Mouse (Mus musculus) cerebellum, adult 9-11 months (tissue): ENCODE results near the gene Tspan12.
"Not testable (repeated sequence)": the region's sequence is repeated elsewhere in the genome, so short reads cannot be mapped to it uniquely, and the experiment has no call there.

Source experiments
- DNase-seq: peaks from one replicate; pipeline ENCODE4 v3.0.0; 2022

Gene Tspan12

DNA sequence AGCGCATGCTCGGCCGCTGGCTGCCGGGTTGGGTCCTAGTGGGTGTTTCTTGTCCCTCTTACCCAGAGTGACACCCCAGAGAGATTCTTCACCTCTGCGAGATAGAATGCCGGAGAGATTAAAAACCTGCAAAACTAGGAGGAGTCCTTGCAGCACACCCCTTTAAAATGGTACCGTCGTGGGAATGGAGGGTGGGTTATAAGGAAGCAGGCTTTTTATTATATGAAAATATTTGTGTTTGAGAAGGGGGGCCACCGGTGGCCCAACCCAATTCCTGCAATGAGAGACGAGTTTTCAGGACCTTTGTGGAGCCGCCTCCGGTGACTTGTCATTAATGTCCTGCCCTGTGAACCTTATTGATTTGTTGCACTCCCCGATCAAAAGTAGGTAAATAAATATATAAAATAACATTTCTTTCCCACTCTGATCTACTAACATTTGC is at the start of gene Tspan12:
Gene Tspan12, minus strand, starts transcription at position 172 of the 442 bp plus-strand sequence.
- no peak for DNase-seq

DNA sequence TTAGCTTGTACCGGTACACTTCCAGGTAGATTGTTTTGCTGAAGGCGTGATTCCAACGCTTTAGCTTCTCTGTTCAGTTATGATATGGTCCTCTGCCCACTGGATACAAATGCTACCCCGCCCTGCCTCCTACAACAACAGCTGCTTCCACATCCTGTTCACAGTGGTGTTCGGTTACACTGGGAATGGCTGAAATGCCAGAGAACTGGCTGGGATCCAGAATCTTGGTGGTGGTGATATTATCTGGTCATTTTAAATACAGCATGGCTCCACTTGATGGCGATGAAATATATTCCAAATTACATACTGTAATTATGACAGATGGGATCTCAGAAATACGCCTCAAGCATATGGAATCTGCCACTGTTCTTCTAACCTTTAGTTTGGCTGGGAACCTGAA is 42.1 kb upstream of the Tspan12 start:
- DNase-seq, result peak; percentile 8

DNA sequence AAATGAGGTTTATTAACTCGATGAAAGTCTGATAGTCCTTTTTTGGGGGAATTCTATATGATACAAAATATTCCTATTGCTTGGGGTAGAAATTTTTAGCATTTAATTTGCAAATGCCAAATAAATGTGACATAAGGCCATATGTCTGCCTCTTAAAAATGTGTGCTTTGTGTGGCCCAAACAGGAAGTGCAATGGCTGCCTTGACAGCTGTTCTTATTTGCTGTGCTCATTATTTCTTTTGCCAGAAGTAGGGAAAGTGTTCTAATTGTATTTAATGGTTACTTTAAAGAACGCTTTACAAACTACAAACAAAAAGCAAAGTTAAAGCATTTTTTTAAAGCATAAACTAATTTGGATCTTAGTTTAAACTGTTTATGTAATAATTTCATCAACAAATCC is 36.8 kb upstream of the Tspan12 start:
- DNase-seq, result no peak

DNA sequence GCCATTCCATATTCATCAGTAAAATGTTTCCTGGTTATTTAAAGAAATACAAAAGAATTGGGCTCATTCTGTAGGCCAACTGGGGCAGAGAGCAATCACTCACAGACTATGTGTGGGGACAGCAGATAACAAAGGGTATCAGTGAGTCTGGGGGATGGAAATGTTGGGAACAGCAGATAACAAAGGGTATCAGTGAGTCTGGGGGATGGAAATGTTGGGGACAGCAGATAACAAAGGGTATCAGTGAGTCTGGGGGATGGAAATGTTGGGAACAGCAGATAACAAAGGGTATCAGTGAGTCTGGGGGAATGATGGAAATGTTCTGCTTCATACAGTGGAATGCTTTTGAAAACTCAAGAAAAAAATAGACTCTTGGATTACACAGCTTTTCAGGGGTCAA is 35.7 kb upstream of the Tspan12 start:
- not testable (repeated sequence) for DNase-seq

DNA sequence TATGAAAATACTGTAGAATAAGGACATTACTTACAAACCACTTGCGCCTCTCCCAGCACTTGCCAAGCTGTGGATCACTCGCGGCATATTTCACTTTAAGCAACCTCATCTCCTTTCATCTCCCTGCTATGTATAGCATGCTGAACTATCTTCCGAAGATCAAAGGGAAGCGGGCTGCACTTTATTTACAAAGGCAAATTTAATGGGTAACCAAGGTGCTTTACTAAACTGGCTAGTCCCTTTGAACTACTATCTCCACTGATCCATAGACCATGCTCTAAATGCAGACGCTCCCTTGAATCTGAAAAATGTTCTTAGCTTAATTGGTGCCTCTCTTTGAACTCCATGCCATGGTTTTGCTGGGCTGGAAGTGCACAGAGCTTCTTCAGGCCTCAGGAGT is 27.2 kb upstream of the Tspan12 start:
- no peak for DNase-seq

DNA sequence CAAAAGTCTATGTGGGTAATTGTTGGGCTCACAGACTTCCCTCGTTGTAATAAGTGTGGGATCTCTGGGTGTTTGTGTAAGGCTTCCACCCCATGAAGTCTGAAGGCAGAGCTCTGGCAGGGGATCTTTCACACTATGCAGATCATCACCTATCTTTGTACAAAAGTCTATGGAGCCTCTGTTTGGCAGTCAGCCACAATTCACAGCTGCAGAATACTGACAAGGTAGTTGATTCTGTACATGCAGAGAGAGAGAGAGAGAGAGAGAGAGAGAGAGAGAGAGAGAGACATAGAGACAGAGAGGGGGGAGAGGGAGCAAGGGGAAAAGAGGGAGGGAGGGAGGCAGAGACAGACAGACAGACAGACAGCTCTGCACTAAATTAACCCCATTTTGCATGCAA is 15.0 kb upstream of the Tspan12 start:
- DNase-seq, result no peak

DNA sequence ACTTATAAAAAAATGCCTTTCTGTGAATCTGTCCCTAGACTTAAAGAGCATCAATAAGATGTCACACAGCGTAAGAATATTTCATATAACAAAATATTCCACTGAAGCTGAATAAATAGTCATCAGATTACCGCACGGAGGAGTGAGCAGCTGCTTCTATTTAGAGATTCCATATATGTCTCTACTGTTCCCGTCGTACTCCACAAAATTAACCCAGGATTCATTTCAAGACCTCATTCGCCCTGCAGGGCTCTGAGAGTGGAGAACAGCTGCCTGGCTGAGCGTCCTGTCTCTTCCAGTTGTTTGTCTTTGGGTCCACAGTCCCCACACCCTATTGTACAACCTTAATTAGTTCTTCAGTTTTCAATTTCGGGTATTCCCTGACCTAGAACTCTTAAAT is 11.9 kb upstream of the Tspan12 start:
- DNase-seq, result no peak

DNA sequence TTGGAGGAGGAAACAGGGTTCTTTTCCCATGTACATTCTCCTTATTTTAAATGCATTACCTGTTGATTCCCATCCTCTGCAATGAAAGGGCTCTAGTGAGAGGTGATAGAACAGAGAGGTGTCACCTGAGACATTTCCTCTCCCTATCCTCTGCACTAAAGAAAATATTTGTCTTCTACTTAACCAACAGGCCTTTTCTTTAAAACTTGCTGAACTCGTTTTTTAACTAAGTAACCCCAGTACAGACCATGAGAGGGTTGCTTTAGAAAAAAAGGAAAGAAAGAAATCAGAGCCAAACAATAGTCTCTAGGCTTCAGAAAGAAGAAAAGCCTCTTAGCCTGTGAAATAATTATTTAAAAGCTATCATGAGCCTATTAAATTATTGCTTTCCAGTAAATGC is 11.2 kb upstream of the Tspan12 start:
- DNase-seq, result no peak

DNA sequence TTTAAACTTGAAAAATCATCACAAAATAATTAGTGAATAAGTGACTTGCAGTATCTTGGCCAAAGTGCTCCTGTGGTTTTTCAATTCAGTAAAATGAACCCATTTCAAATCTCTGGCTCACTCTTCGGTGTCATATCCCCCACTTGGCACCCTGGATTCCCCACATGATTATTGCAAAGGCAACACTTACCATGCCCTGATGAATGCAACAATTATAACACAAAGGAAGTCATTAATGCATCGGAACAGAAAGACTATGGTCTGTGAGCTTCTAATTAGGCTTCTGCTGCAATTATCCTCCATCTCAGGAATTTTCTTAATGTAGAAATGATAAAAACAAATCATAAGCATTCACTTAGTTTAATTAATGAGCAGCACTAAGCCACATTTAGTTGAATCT is 9.0 kb upstream of the Tspan12 start:
- no peak for DNase-seq

DNA sequence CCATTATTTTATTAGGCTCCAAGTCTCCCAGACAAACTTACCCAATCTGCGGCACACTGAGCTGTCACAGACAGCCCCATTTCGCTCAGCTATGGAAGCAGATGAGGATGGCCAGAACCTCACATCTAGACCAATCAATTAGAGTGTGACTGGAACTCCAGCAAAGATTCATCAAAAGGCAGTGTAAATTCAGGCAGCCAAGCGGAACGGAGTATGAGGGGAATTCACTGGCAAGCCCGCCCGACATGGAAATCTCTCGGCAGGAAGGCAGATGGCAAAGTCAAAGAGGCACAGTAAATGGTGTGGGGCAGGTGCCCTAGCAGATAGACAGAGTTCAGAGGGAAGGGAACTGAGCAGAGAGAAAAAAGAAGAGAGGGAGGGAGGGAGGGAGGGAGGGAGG is 5.5 kb upstream of the Tspan12 start:
- DNase-seq, result no peak

DNA sequence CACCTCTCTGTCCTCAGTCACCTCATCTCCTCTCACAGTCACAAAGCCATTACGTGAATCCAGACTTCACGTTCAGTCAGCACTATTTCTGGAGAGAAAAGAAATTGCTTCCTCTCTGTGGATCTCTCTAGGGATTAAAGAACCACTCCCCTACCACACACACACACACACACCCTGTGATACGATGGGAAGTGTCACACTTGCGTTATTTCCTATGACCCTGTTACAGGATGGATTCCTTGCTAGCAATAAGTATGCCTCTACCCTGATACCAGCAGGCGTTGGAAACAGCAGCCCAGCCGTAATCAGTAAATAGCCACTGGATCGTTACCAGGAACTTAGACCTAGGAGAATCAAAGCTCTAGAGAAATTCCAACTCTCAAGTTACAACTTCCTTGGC is 3.6 kb upstream of the Tspan12 start:
- no peak for DNase-seq

DNA sequence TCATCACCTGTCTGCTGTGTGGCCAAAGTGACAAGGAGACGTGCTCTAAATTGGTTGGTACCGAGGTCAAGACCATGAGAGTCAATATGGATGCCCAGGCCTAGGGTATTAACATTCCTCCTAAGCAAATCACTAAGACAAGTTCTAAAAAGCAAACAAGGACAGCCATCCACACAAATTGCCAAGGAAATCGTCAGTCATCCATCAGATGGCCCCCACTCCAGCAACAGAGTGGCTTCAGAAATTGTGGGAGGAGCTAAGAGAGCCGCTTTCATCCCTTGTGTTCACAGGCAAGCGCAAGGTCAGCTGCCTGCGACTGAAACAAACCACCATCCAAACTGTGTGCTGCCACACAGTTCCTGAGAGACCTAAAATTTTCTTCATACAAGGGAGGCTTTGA is 1.0 kb upstream of the Tspan12 start:
- DNase-seq, result no peak

DNA sequence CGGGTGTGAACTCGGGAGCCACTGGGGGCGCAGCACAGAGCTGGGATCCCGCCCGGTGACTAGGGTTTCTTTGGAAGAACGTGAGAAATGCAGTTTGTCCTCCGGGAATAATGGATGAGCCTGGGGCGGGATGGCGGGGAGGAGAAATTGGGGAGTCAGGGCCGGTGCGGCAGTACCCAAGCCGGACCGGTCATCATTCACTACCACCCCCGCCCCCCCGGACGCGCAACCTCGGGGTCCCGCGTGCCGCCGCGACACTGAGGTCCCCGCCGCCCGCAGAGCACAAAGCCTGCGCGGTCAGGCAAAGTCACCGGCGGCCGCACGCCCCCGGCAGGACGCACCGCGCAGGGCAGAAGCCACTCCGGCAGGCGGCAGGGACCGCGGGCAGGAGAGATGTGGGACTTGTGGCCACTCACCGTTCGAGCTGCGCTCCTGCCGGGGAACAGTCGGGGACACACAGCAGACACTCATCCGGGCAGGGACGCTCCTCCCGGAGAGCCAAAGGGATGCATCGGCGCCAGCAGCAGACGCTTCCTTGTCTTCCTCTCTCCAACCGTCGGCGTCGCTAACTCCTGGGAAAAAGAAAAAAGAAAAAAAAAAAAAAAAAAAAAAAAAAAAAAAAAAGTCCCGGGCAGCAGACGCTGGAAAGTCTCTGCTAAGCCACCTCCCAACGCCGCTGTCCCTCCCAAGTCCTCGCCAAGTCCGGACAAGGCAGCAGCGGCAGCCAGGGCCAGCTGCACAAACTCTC is 545 bp downstream of the Tspan12 start:
- peak; percentile 35 for DNase-seq

DNA sequence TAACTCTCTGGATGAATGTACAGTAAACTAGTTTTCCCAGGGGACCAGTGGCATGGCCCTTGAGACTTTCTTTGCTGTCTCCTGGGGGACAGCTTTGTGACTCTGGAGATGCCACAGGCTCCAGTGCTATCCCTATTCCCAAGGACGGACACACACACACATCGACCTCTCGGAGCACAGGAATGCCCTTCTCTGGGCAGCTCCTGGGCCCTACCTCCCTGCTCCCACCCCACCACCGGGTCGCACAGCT is 1.0 kb downstream of the Tspan12 start:
- DNase-seq, result no peak

DNA sequence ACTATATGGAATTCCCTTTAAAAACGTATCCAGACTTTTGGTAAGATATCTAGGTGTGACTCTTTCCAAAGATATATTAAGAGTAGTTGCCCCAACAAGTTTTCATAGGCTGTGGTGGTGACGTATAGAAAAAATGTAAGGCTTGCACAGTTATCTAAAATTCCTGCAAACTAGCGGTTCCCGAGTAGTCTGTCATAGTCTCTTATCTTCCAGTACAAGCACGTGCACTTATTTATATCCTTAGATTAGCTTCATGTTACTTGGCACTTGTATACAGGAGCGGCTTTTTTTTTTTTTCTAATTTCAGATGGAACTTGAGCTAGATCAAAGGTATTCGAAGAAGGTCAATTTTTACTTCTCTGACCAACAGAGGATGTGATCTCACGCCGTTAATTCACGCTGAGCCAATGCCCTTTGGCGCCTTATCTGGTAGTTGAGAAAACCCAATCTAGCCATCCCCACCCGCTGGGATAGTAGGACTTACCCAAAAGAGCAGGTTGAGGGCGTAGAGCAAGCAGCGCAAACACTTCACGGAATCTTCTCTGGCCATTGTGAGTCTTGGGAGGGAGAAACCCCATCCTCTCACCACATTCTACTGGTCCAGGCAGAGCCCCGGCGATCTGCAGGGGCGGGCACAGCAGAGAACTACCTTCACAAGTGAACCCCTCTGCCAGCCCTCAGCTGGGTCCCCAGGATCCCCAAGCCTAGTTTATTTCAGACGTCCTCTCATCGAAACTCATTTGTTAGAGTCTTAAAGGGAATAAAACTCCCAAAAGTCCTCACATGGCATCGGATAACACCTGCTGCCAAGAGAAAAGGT is 1.6 kb downstream of the Tspan12 start:
- DNase-seq, result no peak

DNA sequence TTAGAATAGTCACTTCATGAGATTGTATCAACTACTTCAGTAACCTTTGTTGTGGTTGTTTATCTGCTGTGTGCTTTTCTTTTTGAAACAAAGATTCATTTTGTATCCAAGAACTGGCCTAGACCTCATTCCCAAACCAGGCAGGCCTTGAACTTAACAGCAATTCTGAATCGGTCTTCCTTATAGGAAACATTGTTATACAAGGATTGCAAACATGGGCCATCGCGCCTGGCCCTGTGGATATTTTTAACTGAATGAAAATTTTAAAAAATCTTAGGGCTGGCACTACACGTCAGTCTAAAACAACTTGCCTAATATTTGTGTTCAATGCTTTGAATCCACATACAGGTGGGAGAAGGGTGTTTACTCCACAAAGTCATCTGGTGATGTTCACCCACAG is 3.5 kb downstream of the Tspan12 start:
- DNase-seq, result no peak

DNA sequence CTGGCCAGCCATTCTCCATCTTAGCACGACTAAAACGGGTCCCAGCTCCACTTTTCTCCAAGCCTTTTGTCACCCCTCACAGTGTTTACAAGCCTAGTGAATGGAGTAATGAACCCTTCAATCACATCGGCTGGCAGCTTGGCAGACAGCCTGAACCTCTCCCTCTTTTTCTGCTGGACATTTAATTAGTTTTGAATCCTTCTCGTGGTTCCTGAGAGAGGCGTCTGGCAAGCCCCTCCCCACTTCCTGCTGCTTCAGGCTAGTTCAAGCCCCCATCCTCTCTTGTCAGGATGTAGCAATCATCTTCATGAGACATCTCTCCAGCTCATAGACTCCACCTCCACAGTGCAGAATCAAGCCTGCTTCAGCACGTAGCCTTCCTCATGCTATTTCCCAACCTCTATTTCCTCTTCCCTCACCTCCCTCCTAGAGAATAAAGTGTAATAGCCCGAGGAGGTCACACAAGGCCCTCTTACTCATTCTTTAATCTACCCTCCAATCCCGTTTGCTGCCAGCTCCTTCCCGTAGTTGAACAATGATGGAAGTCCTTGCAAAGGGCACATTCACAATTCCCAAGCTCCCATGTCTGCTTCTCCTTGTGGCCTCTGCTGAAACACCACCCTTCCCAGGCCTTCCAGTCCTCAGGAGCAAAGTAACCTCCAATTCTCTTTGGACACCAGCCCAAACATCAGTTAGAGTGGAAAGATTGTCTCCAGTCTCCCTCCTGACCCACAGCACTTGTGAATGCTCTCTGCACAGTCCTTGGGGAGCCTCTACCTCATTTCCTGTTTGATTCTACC is 12.1 kb downstream of the Tspan12 start:
- no peak for DNase-seq

DNA sequence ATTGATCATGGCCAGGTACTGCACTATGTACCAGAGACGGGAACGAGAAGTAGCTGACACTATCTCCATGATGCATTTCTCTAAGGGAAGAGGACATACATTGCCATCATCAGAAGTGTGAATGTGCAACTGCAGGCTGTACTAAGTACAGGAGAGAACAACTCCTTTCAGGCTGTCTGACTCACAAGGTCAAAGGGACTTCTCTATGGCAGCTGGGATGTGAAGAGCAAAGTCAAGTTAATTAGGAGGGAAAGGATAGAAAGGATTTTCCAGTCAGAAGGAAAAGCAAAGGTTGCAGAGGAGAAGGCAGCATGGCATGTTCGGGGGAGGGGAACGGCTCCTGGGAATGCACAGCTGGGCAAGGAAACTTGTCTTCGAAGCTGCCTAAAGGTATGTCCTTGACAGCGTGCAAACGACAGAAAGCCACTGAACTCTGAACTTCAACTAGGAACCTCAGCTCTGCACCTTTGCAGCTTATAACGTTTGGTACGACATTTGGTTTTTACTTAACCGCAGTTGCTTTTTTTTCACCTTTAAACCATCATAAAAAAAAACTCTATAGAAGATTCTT is 13.0 kb downstream of the Tspan12 start:
- DNase-seq, result no peak

DNA sequence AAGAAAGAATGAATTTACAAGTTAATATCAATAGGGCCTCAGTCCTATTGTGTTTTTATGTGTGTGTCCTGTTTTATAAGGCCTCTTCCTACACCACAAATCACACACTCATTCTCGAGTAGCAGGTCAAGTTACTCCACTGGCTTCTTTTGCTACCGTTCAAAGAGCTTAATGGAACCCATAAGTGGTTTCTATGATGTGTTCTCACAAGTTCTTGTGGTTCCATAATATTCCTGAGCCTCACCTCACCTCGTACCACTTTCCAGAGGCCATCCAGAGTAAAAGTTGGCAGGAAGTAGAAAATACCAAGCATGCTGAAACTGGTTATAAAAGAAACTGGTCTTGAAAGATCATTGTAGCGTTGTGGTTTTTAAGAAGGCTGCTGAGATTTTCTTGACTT is 18.8 kb downstream of the Tspan12 start:
- DNase-seq, result no peak

DNA sequence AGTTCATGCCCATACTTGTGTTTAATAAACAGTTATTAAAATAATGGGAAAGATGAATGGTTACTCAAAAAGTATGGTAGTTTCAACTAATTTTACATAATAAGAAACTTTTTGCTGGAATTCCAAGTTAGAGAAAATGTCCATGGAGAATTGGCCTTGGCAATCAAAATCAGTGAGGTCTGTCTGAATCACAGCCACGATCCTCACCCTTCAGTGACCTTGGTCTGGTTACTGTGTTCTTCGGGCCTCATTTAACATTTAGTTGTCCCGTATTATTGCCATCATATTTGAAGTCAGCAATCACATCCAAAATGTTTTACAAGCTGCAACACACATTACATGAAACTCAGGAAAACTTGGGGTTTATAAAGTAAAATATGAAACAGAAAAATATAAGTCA is 20.4 kb downstream of the Tspan12 start:
- DNase-seq, result no peak

DNA sequence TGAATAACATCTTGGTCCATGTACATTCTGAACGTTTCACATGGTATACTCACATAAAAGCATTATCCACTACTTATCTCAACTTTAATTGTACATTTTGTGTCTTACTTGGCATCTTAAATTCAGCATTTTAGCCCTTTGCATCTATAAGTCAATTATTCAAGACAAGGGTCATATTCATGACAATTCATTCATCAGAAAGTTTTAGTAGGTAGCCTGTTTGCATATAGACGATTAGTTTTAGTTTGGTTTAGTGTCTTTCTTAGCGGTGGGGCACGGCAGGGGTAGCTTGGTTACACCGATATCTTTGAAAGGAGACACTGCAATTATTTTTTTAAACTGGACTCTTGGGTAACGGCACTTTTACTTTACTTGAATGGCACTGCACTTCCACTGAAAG is 21.4 kb downstream of the Tspan12 start:
- no peak for DNase-seq

DNA sequence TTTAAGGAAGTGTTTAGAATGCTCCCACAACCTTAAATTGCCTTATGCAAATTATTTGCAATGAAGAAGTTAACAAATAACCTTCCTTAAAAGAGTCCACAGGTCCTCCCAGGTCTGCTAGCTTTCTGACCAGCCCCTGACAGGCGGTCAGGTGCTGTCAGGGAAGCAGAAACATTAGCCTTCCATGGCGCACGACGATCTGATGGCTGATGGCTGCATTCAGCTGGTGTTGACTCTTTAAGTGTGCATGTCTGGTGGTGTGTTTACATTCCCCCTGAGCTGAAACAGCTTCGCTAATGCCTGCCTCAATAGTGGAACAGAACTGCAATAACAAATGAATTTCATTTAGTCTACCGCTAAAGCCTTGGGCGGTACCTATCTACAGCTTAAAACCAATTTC is 22.4 kb downstream of the Tspan12 start:
- no peak for DNase-seq

DNA sequence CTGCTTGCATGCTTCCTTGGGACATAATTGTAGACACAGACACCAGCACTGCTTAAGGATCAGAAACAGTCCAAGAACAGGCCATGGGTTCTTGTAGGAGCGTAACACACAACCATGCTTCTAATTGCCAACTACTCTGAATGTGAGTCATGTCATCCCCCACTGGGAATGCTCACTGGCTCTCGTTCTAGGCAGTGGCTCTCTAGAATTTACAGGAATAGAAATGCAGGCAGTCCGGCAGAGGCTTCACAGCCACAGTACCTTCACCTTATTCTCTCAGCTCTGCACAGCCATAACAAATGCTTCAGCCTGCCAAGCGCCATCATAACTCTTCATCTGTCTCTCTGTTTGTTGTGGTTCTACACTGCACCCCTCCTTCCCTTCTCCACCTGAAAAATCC is 23.9 kb downstream of the Tspan12 start:
- no peak for DNase-seq

DNA sequence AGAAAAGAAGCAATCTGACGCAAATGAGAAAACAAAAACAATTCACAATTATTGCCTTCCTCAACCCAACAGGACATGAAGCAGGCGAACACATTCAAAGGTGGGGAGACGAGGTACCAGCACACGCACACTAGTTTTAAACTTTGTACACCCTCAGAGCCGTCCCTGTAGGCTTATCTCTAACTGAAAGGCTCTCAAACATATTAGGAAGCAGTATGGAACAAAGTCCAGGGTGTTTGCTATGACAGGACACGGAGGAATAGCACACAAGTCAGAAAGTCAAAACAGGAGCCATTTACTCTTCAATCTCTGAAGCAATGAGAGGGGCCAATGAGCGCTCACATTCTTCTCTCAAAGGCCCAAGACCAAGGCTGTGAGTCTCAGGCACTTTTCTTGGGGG is 24.3 kb downstream of the Tspan12 start:
- DNase-seq, result no peak
